Mouse (Mus musculus): ENCODE measurements around the gene Eapp.
"Not testable (repeated sequence)": the region's sequence is repeated elsewhere in the genome, so short reads cannot be mapped to it uniquely, and the experiment has no call there.

Gene Eapp

GRCm38 (mm10) chr12:54676709-54677108, 19.0 kb downstream of the Eapp start:
- DNase-seq = no peak

GRCm38 (mm10) chr12:54675396-54675795, 20.3 kb downstream of the Eapp start:
- no peak for DNase-seq

DNA sequence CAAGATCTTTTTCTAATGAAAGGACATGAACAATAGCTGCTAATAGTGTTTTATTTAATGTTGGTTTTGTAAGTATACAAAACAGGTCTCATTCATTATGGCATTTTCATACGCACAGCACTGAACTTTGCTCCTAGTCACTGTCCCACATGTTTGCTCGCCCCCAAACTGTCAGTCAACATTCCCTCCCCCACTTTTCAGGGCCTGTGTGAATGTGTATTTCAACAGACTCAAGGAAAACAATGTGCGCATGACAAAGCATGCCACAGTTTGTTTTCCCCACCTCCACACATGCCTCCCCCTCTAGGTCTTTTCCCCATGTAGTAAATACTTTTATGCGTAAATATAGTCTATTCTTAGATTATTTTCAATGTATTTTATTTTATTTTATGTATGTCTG, 24.4 kb downstream of the Eapp start:
- DNase-seq = no peak

- DNase-seq = no peak
Measured at GRCm38 (mm10) chr12:54668141-54668540, 27.6 kb downstream of the Eapp start.

- DNase-seq = no peak
Measured at GRCm38 (mm10) chr12:54665526-54665925, 30.2 kb downstream of the Eapp start.

GRCm38 (mm10) chr12:54661470-54661869, 34.2 kb downstream of the Eapp start:
- DNase-seq = not testable (repeated sequence)

GRCm38 (mm10) chr12:54659901-54660300, 35.8 kb downstream of the Eapp start:
- DNase-seq = no peak

GRCm38 (mm10) chr12:54658425-54659092, 37.1 kb downstream of the Eapp start:
- no peak for DNase-seq

GRCm38 (mm10) chr12:54657951-54658350, 37.7 kb downstream of the Eapp start:
- DNase-seq = no peak

GRCm38 (mm10) chr12:54657226-54657625, 38.5 kb downstream of the Eapp start:
- DNase-seq = no peak

- DNase-seq = peak; percentile 97
Measured at GRCm38 (mm10) chr12:54656396-54657171, 39.1 kb downstream of the Eapp start, which contains the start of gene Sptssa. Gene Sptssa, minus strand, starts transcription at chr12:54656573.

DNA sequence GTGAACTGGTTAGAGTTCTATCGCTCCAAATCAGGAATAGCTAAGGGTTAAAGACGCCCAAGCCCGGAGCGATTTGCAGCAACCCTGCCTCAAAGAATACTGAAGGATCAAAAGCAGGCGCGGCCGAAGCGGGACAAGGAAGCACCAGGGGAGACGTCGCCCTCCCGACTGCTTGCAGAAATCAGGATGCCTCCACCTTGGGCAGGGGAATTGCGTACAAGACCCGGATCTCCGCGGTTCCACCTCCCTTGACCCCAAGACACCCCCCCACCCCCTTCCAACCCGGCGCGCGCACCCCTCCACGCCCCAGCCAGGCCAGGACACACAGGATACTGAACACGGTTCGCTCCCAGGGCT, 39.7 kb downstream of the Eapp start:
- DNase-seq = no peak

- DNase-seq = no peak
Measured at GRCm38 (mm10) chr12:54655292-54656038, 40.2 kb downstream of the Eapp start.

- no peak for DNase-seq
Measured at GRCm38 (mm10) chr12:54654741-54655140, 41.0 kb downstream of the Eapp start.

GRCm38 (mm10) chr12:54654141-54654540, 41.6 kb downstream of the Eapp start:
- DNase-seq = peak; percentile 7 to 33

- DNase-seq = no peak
Measured at GRCm38 (mm10) chr12:54652346-54652745, 43.4 kb downstream of the Eapp start.

DNA sequence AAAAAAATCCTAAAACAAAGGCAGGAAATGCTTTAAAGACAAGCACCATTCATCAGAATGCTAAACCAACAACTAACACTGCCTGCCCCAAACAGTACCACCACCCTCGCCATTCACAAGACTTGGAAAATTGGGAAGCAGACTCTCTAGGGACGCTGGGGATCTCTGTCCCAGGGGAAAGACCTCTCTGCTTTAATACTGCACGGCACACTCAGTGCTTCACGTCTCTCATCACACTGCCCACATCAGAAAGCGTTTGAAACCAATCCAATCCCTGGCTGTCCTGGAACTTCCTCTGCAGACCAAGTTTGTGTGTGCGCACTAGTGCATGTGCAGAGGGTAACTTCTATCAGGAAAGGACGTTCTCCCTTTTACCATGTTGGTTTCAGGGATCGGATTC, 43.9 kb downstream of the Eapp start:
- DNase-seq = no peak

- DNase-seq = no peak
Measured at GRCm38 (mm10) chr12:54651158-54651557, 44.5 kb downstream of the Eapp start.

DNA sequence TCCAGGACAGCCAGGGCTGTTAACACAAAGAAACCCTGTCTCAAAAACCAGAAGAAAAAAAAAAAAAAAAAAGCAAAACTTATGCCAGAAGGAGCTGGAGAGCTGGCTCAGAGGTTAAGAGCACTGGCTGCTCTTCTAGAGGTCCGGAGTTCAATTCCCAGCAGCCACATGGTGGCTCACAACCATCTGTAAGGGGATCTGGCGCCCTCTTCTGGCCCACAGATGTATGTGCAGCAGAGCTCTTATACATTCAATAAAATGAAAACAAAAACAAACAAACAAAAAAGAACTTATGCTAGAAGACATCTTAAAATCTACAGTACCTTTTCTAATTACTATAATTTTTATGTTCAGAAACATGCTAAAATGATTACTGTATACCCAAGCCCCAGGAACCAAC, 50.8 kb downstream of the Eapp start:
- no peak for DNase-seq

- DNase-seq = no peak
Measured at GRCm38 (mm10) chr12:54643320-54643892, 52.3 kb downstream of the Eapp start.

- no peak for DNase-seq
Measured at GRCm38 (mm10) chr12:54641374-54641773, 54.3 kb downstream of the Eapp start.

DNA sequence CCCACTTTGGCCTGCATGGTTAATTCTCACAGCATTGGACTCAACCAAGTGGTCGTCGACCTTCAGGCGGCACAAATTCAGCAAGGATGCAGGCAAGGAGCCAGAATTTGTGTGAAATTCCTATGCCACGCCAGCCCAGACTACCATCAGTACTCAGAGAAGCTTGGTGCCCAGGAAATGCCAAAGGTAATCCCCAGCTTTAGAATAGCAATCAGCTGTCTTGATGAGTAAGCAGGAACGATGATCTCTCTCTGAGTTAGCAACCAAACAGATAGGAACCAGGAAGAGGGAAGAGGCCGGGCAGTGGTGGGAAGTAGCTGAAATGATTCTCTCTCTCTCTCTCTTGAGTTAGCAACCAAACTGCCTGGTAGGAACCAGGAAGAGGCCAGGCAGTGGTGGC, 55.4 kb downstream of the Eapp start:
- no peak for DNase-seq

DNA sequence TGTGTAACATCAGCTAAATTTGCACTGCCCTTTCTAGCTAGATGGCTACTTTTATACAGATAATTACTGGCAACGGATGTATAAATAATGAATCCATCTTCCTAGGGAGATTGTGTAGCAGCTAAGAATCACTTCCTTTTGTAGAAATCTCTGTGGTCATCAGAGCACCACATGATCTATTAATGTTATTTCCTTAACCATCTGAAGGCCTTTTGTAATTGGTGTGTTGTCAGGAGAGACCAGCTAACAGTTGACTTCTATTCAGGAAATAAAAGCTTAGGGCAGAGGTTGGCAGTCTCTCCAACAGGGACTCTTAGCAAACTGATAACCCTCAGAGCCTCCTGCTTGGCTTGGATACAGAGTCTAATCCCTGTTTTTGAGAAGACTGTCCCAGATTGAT, 58.7 kb downstream of the Eapp start:
- no peak for DNase-seq

Data from lung, adult 18-20 months (tissue).